ENCODE assay signal across 8 mouse cellular contexts in the genomic region with DNA sequence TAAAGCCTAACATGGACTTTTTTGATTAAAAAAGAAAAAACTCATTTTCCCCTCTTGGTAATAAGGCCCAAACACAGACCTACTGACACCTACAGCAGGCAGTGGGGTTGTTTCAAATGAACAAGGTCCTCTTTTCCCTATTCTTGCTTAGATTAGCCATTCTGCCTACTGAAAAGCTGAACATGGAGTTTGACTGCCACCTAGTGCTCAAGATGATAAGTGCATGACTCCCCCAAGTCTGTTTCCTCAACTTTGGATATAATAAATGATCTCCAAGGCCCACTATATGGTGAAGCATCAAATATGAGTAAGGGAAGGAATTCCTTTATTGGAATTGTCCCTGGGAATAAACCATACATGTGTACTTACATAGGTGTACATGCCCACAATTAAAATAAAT.
DNase-seq lines count a peak whose midpoint lies in the region; ATAC-seq and TF ChIP-seq lines count a peak whose summit lies in the region.

No protein-coding gene starts in this region.

- H3K9me3 ChIP-seq in lung, embryonic 14.5 days (ENCODE audit: low read depth, low read length), result no peaks in the 10 kb centered on the region

- ATAC-seq in common myeloid progenitor, adult 5-6 weeks (replicated peaks; ENCODE audit: low read depth, poor library complexity, severe bottlenecking), result peak; percentile 74
- ATAC-seq in hematopoietic stem cell, adult 5-6 weeks (replicated peaks in 1 of 2; ENCODE audit: insufficient read depth in 1 of 2, low FRiP score in 2 of 2, low TSS enrichment in 1 of 2, low read depth in 1 of 2, poor library complexity in 2 of 2, severe bottlenecking in 2 of 2), result peak; percentile 25 to 48; a peak in 1 of 4 replicates
- ATAC-seq in lung, embryonic 14.5 days (ENCODE audit: insufficient read depth), result 0 out of 2 replicates have a peak, but pooled peaks have one; percentile 28

- TF ChIP-seq CTCF in gastrocnemius, adult 2 months (IDR thresholded peaks at IDR 0.05), result peak; percentile 92
- TF ChIP-seq CTCF in lung, embryonic 14.5 days (IDR thresholded peaks at IDR 0.05; ENCODE audit: low read depth), result peak; percentile 80

- DNase-seq in gastrocnemius, adult 2 months, result peak; percentile 45
- DNase-seq in gastrocnemius, postnatal 14 days, result no peak
- DNase-seq in urinary bladder, postnatal 25 days (ENCODE audit: low spot score), result peak; percentile 24
- no peak for DNase-seq in urinary bladder, postnatal 4 days (ENCODE audit: low spot score in 2 of 2)
- peak; percentile 83 for DNase-seq in lung, embryonic 14.5 days
- DNase-seq in right cerebral cortex, postnatal 36 days (ENCODE audit: low spot score in 2 of 2), result peak; percentile 30 to 32

- no peak overlapping the region for H3K27ac ChIP-seq in gastrocnemius, adult 2 months
- H3K27ac ChIP-seq in lung, embryonic 14.5 days (ENCODE audit: low read depth), result no peak overlapping the region

- H3K4me2 ChIP-seq in lung, embryonic 14.5 days, result no peak overlapping the region

- no peak overlapping the region for H3K4me3 ChIP-seq in gastrocnemius, adult 2 months
- no peak overlapping the region for H3K4me3 ChIP-seq in lung, embryonic 14.5 days (ENCODE audit: low read depth, low read length)

- H3K4me1 ChIP-seq in lung, embryonic 14.5 days (ENCODE audit: insufficient read depth), result no peaks in the 10 kb centered on the region

- peaks cover 62% of the 10 kb centered on the region for H3K36me3 ChIP-seq in lung, embryonic 14.5 days (ENCODE audit: insufficient read depth)

- no peak overlapping the region for H3K9ac ChIP-seq in lung, embryonic 14.5 days

- intact Hi-C loops in gastrocnemius, adult 2 months (cut with DNase I), result loop anchor here (2.0 to 10.0 kb wide), 2 partner anchors 447 to 1217 kb away; a partner anchor contains a TSS
- intact Hi-C loops in gastrocnemius, postnatal 14 days (cut with DNase I; ENCODE audit: low total_unique reads), result no loop called here

- no peaks in the 10 kb centered on the region for H3K27me3 ChIP-seq in lung, embryonic 14.5 days (ENCODE audit: insufficient read depth, low read length)

Comparison
In these comparisons a context has a peak if more than half of its experiments do, and no peak if none do; other contexts are left out.
1. DNase-seq: peak in gastrocnemius, adult 2 months (single experiment), urinary bladder, postnatal 25 days (single experiment), lung, embryonic 14.5 days (single experiment) and right cerebral cortex, postnatal 36 days (2 of 2); none in gastrocnemius, postnatal 14 days (single experiment) and urinary bladder, postnatal 4 days (0 of 2).
2. Peak in every context shown above with its lines, with median percentiles within 50 percentile points of each other: ATAC-seq.